Mouse (Mus musculus) stomach, postnatal 0 days (tissue): ENCODE data around the gene Pan2. TPM values are rescaled to one million over a fixed set of nuclear protein-coding genes. Genes with fewer than 3 reads are reported as not detected.

Experiments used
- ATAC-seq: fragments of 200-750 bp; cut with Nextera tagmentation; 2 replicates; pipeline ENCODE4 v1.8.0; 2017; ENCODE audit not compliant: low FRiP score, low TSS enrichment
- DNase-seq: peaks from one replicate; pipeline ENCODE4 v3.0.0-alpha.2; 2016; ENCODE audit warnings: low spot score
- H3K27ac ChIP-seq: fragments of 300-500 bp; sonication (generic); replicated peaks from 2 replicates; pipeline ENCODE4 v1.5.1; 2014; ENCODE audit warnings: mild to moderate bottlenecking, control low read depth
- H3K27me3 ChIP-seq: fragments of 300-500 bp; sonication (generic); 2 replicates; pipeline ENCODE4 v1.6.1; 2014; ENCODE audit warnings: low read length; ENCODE audit not compliant: control insufficient read depth, insufficient read depth
- H3K36me3 ChIP-seq: fragments of 300-500 bp; sonication (generic); 2 replicates; pipeline ENCODE4 v1.6.1; 2014; ENCODE audit warnings: low read length, mixed read lengths; ENCODE audit not compliant: control insufficient read depth, insufficient read depth
- H3K4me1 ChIP-seq: fragments of 300-500 bp; sonication (generic); replicated peaks from 2 replicates; pipeline ENCODE4 v1.6.1; 2014; ENCODE audit warnings: antibody characterized with exemption; ENCODE audit not compliant: control insufficient read depth, insufficient read depth
- H3K4me2 ChIP-seq: fragments of 300-500 bp; sonication (generic); replicated peaks from 2 replicates; pipeline ENCODE4 v1.6.1; 2014; ENCODE audit warnings: low read depth, mild to moderate bottlenecking, control low read depth, moderate library complexity
- H3K4me3 ChIP-seq: fragments of 300-500 bp; sonication (generic); 2 replicates; pipeline ENCODE4 v1.5.1; 2014; ENCODE audit warnings: low read depth, low read length, control low read depth
- H3K9ac ChIP-seq: fragments of 300-500 bp; sonication (generic); 2 replicates; pipeline ENCODE4 v1.6.1; 2014; ENCODE audit warnings: mild to moderate bottlenecking, low read length, control low read depth, mixed read lengths
- H3K9me3 ChIP-seq: fragments of 300-500 bp; sonication (generic); 2 replicates; pipeline ENCODE4 v1.6.1; 2016; ENCODE audit warnings: low read length; ENCODE audit not compliant: control insufficient read depth
- CTCF ChIP-seq: IDR thresholded peaks from 2 replicates; pipeline ENCODE4 v1.5.1; 2016; ENCODE audit warnings: antibody characterized with exemption, low read depth, mild to moderate bottlenecking, moderate library complexity
- EP300 ChIP-seq: optimal IDR thresholded peaks from 2 replicates; pipeline ENCODE3; 2016; ENCODE audit warnings: antibody characterized with exemption
- WGBS: fragments of 180-500 bp; shearing (Covaris S2); extraction: QIAGEN DNeasy Blood & Tissue Kit; methylation state at CpG from one replicate; pipeline ENCODE4 v1.1.7; 2014; 5-methylcytosine and 5-hydroxymethylcytosine counted together
- polyA plus RNA-seq: library from polyadenylated mRNA; unstranded; fragments of >200 nt; fragmentation: Nextera tagmentation; extraction: Ambion mirVana; gene quantifications from 2 replicates; pipeline ENCODE4 v1.2.1, GENCODE M21; 2015

Gene Pan2
- polyA plus RNA-seq, 1 experiment from 2014 or later: 12.6 TPM

DNA sequence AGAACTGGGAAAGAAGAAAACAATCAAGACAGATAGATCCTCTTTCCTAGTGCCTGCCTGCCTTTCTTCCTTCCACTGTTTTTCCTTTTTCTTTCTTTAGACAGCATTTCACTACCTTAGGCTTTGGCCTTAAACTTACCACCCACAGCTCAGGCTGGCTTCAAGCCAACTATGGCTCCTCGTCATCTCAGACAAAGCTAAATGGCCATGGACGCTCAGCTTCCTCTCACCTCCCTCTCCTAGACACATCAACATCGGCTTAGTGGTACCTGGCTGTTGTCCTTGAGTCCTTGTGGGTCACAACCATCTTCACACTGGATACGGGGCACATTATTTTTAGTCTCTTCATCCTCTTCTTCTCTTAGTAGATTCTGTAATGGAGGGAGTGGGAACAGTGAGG is 5.9 kb upstream of the Pan2 start:
- TF ChIP-seq EP300: no peak
- no peak for TF ChIP-seq CTCF
- no peak for ATAC-seq
- Histone ChIP-seq H3K27ac (peak overlapping the region; percentile 13; the same call in 1 of the 2 replicates), H3K9me3 (no peaks in the 10 kb centered on the region), H3K4me3 (no peak overlapping the region), H3K4me2 (no peak overlapping the region), H3K9ac (no peak overlapping the region), H3K4me1 (no peaks in the 10 kb centered on the region), H3K27me3 (no peaks in the 10 kb centered on the region), H3K36me3 (0 out of 2 replicates have a peak, but pooled peaks cover 4% of the 10 kb centered on the region)
- no peak for DNase-seq
- WGBS: 53% methylated on average over 4 of the region's 4 CpGs

DNA sequence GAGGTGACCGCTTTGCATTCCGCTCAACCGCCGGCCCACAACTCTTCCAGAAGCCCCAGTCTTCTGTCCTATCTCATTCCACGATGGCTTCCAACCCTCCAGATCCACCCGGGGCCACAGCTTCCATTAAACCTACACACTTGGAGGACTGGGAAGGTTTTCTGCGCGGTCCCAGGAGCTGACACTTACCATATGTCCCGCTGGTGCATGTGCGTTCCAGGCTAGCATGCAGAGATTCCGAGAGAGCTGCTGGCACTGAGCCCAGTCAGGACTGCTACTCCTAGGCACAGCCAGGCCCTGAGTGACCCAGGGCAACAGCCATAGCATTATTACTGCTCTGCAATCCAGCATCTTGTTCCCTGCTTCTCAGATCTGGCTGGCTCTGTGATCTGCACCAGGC is 5.5 kb upstream of the Pan2 start:
- peak; percentile 48 for ATAC-seq
- DNase-seq: peak; percentile 52
- WGBS: 52% methylated on average over 11 of the region's 11 CpGs
- H3K4me2 ChIP-seq: no peak overlapping the region
- no peak overlapping the region for H3K9ac ChIP-seq
- H3K36me3 ChIP-seq: 0 out of 2 replicates have a peak, but pooled peaks cover 2% of the 10 kb centered on the region
- no peaks in the 10 kb centered on the region for H3K27me3 ChIP-seq
- H3K27ac ChIP-seq: peak overlapping the region; percentile 13; the same call in 1 of the 2 replicates
- TF ChIP-seq EP300: no peak
- no peak for TF ChIP-seq CTCF
- no peaks in the 10 kb centered on the region for H3K4me1 ChIP-seq
- no peaks in the 10 kb centered on the region for H3K9me3 ChIP-seq
- H3K4me3 ChIP-seq: no peak overlapping the region

DNA sequence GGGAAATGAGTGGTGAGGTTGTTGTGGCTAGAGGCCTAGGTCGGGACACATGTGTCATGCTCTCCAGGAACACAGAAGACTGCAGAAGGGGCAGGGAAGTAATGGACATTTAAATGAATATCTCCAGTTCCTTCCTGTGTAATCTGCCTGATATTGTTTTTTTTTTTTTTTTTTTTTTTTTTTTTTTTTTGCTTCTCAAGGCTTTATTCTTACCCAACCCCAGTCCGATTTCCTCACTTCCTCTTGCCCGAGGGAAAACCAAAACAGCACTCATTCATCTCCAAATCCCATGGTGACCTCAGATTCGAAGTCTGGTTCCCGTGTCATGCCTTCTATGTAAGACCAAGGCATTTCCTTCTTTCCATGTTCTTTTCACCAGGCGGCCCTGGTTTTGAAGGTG is 4.9 kb upstream of the Pan2 start:
- no peaks in the 10 kb centered on the region for H3K27me3 ChIP-seq
- no peaks in the 10 kb centered on the region for H3K36me3 ChIP-seq
- H3K4me1 ChIP-seq: no peaks in the 10 kb centered on the region
- H3K4me2 ChIP-seq: no peak overlapping the region
- WGBS: 54% methylated on average over 6 of the region's 6 CpGs
- no peak for TF ChIP-seq CTCF
- no peak for TF ChIP-seq EP300
- DNase-seq (no peak), ATAC-seq (no peak)
- H3K4me3 ChIP-seq: no peak overlapping the region
- no peaks in the 10 kb centered on the region for H3K9me3 ChIP-seq
- no peak overlapping the region for H3K27ac ChIP-seq
- no peak overlapping the region; the same call in 1 of the 2 replicates for H3K9ac ChIP-seq

- no peak within 1 kb of the TSS for H3K4me2 ChIP-seq
- peaks cover 1% of the 10 kb centered on the region; the same call in 1 of the 2 replicates for H3K4me1 ChIP-seq
- H3K36me3 ChIP-seq: no peaks in the 10 kb centered on the region
- no peak for ATAC-seq
- TF ChIP-seq CTCF (no peak), EP300 (no peak)
- 78% methylated on average over 11 of the region's 11 CpGs for WGBS
- H3K9me3 ChIP-seq: no peaks in the 10 kb centered on the region
- H3K27ac ChIP-seq: 0 out of 2 replicates have a peak within 1 kb of the TSS, but pooled peaks have one; percentile 13
- H3K27me3 ChIP-seq: no peaks in the 10 kb centered on the region
- DNase-seq: no peak
- no peak within 1 kb of the TSS for H3K4me3 ChIP-seq
- H3K9ac ChIP-seq: no peak within 1 kb of the TSS; the same call in 1 of the 2 replicates
Observed at GRCm38 (mm10) chr10:128298702-128299171, 4.4 kb upstream of the Pan2 start, which contains the start of gene Il23a. Gene Il23a (minus strand): TSS chr10:128298752.

- Histone ChIP-seq H3K4me2 (peak overlapping the region; percentile 76), H3K36me3 (no peaks in the 10 kb centered on the region), H3K9me3 (no peaks in the 10 kb centered on the region), H3K27ac (peak overlapping the region; percentile 97), H3K4me3 (peak overlapping the region; percentile 57), H3K9ac (peak overlapping the region; percentile 84), H3K27me3 (no peaks in the 10 kb centered on the region), H3K4me1 (peaks cover 7% of the 10 kb centered on the region; the same call in 1 of the 2 replicates)
- 25% methylated on average over 3 of the region's 3 CpGs for WGBS
- DNase-seq (no peak), ATAC-seq (no peak)
- TF ChIP-seq EP300: no peak
- no peak for TF ChIP-seq CTCF
Observed at GRCm38 (mm10) chr10:128302357-128302756, 778 bp upstream of the Pan2 start.

DNA sequence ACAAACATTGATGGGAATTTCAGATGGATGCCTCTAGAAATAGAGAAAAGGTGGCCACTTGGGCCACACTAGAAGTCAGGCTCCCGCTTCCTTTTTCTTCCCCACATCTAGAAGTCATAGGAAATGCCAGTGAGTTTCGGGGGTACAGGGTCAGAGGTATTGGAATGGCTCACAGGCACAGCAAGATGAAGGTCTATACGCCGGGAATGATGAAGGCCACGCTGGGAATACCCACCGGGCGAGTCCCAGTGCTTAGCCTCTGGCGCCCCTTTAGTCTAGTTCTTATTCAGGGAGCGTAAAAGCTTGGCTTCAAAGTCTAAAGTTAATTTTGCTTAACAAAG is 380 bp upstream of the Pan2 start:
- H3K9ac ChIP-seq: peak overlapping the region; percentile 84
- H3K4me2 ChIP-seq: peak overlapping the region; percentile 76
- H3K27me3 ChIP-seq: no peaks in the 10 kb centered on the region
- 0% methylated on average over 9 of the region's 9 CpGs for WGBS
- H3K4me3 ChIP-seq: peak overlapping the region; percentile 57
- DNase-seq (no peak), ATAC-seq (peak; percentile 45)
- H3K36me3 ChIP-seq: no peaks in the 10 kb centered on the region
- H3K9me3 ChIP-seq: no peaks in the 10 kb centered on the region
- TF ChIP-seq EP300 (no peak), CTCF (no peak)
- peak overlapping the region; percentile 97 for H3K27ac ChIP-seq
- H3K4me1 ChIP-seq: peaks cover 7% of the 10 kb centered on the region; the same call in 1 of the 2 replicates
